11 mouse cellular contexts compared by ENCODE assay signal in genomic region chr13:93231016-93231415, GRCm38 (mm10). TPM values are rescaled to one million over a fixed set of nuclear protein-coding genes. Genes with fewer than 3 reads are reported as not detected.
DNase-seq lines count a peak whose midpoint lies in the region; ATAC-seq lines count a peak whose summit lies in the region.
"Had no signal": no experiment of that assay in that cellular context is flagged by ENCODE, and none has a peak within 500 bp of the region (broad histone marks: within the 10 kb centered on the region; RNA-seq: fewer than 3 reads in every experiment).

No protein-coding gene starts in this region.

- DNase-seq in heart, adult 18-20 months: peak; percentile 44 to 72
- no peak for DNase-seq in heart, embryonic 10.5 days (ENCODE audit: low spot score)
- DNase-seq in spleen, postnatal 36 days (ENCODE audit: low spot score in 2 of 2): peak; percentile 22 to 35
- no peak for DNase-seq in spleen, adult 12 weeks (ENCODE audit: low spot score)
- peak; percentile 17 to 44 for DNase-seq in kidney, postnatal 4 days
- no peak for DNase-seq in forebrain, embryonic 10.5 days (ENCODE audit: extremely low spot score, low spot score)
- no peak for DNase-seq in thymus, adult 18-20 months

- H3K4me2 ChIP-seq in hindbrain, embryonic 12.5 days (replicated peaks): no peak overlapping the region
- H3K4me2 ChIP-seq: forebrain, embryonic 13.5 days; midbrain, embryonic 12.5 days had no signal

- 69% methylated on average over 4 of the region's 4 CpGs for WGBS in heart, embryonic 10.5 days
- WGBS in forebrain, embryonic 10.5 days: 82% methylated on average over 4 of the region's 4 CpGs
- WGBS in hindbrain, embryonic 12.5 days: 80% methylated on average over 4 of the region's 4 CpGs

- no peaks in the 10 kb centered on the region for H3K9me3 ChIP-seq in heart, embryonic 10.5 days
- H3K9me3 ChIP-seq in forebrain, embryonic 10.5 days: no peaks in the 10 kb centered on the region
- H3K9me3 ChIP-seq in hindbrain, embryonic 12.5 days (replicated peaks): no peaks in the 10 kb centered on the region
- H3K9me3 ChIP-seq: forebrain, embryonic 13.5 days; midbrain, embryonic 12.5 days had no signal

- H3K4me1 ChIP-seq in heart, embryonic 10.5 days: no peaks in the 10 kb centered on the region
- no peaks in the 10 kb centered on the region for H3K4me1 ChIP-seq in forebrain, embryonic 10.5 days
- H3K4me1 ChIP-seq in hindbrain, embryonic 12.5 days: no peaks in the 10 kb centered on the region
- H3K4me1 ChIP-seq: forebrain, embryonic 13.5 days; midbrain, embryonic 12.5 days had no signal

- no peaks in the 10 kb centered on the region for H3K36me3 ChIP-seq in heart, embryonic 10.5 days
- no peaks in the 10 kb centered on the region for H3K36me3 ChIP-seq in forebrain, embryonic 10.5 days (replicated peaks)
- H3K36me3 ChIP-seq in hindbrain, embryonic 12.5 days: no peaks in the 10 kb centered on the region
- H3K36me3 ChIP-seq: midbrain, embryonic 12.5 days had no signal

- no peak overlapping the region for H3K9ac ChIP-seq in hindbrain, embryonic 12.5 days
- H3K9ac ChIP-seq: forebrain, embryonic 13.5 days; midbrain, embryonic 12.5 days had no signal

- H3K27me3 ChIP-seq in heart, embryonic 10.5 days (ENCODE audit: insufficient read depth, poor library complexity, severe bottlenecking): no peaks in the 10 kb centered on the region
- H3K27me3 ChIP-seq in forebrain, embryonic 10.5 days (ENCODE audit: poor library complexity, severe bottlenecking): no peaks in the 10 kb centered on the region
- no peaks in the 10 kb centered on the region for H3K27me3 ChIP-seq in hindbrain, embryonic 12.5 days
- H3K27me3 ChIP-seq: forebrain, embryonic 13.5 days; midbrain, embryonic 12.5 days had no signal

- no peak overlapping the region for H3K4me3 ChIP-seq in heart, embryonic 10.5 days
- no peak overlapping the region for H3K4me3 ChIP-seq in forebrain, embryonic 10.5 days
- H3K4me3 ChIP-seq in hindbrain, embryonic 12.5 days: no peak overlapping the region
- H3K4me3 ChIP-seq: forebrain, embryonic 13.5 days; midbrain, embryonic 12.5 days had no signal

- ATAC-seq in hindbrain, embryonic 12.5 days (ENCODE audit: low FRiP score): no peak
- ATAC-seq: CD4-positive, CD25-positive, alpha-beta regulatory T cell, adult 4 months; forebrain, embryonic 13.5 days had no signal

- H3K27ac ChIP-seq in heart, embryonic 10.5 days: no peak overlapping the region; the same call in 1 of the 2 replicates
- H3K27ac ChIP-seq in forebrain, embryonic 10.5 days: no peak overlapping the region
- H3K27ac ChIP-seq in hindbrain, embryonic 12.5 days: no peak overlapping the region
- H3K27ac ChIP-seq: forebrain, embryonic 13.5 days; midbrain, embryonic 12.5 days had no signal

RNA-seq across cellular contexts. Expression of gene Tent2, which starts 38.8 kb away (rescaled TPM):
- 10 to 100 TPM; 13.5 to 14.8 TPM for total RNA-seq in heart, adult 18-20 months (2021)
- polyA plus RNA-seq in heart, embryonic 10.5 days (2016; fragmentation: Nextera tagmentation; extraction: Ambion mirVana): 51.2 and 60.2 TPM in 2 replicates
- 58.9 and 59.7 TPM in 2 replicates for polyA plus RNA-seq in forebrain, embryonic 10.5 days (2016; fragmentation: Nextera tagmentation; extraction: Ambion mirVana)
- polyA plus RNA-seq in hindbrain, embryonic 12.5 days (2016; fragmentation: Nextera tagmentation; extraction: Ambion mirVana): 55.7 and 64.0 TPM in 2 replicates

Comparison
In these comparisons a context has a peak if more than half of its experiments do, and no peak if none do; other contexts are left out.
1. DNase-seq: peak in heart, adult 18-20 months (2 of 2), spleen, postnatal 36 days (2 of 2) and kidney, postnatal 4 days (2 of 2); none in heart, embryonic 10.5 days (single experiment), spleen, adult 12 weeks (single experiment), forebrain, embryonic 10.5 days (single experiment) and thymus, adult 18-20 months (0 of 2).